Mouse (Mus musculus): ENCODE data around the gene Ankrd2.

Gene Ankrd2

GRCm38 (mm10) chr19:42035456-42036248 is at the start of gene Ankrd2:
Gene Ankrd2 (plus strand): TSS chr19:42036000.
- DNase-seq = peak; percentile 75 to 82

GRCm38 (mm10) chr19:41987206-41987605 is 48.6 kb upstream of the Ankrd2 start:
- no peak for DNase-seq

- no peak for DNase-seq
Measured at GRCm38 (mm10) chr19:41989810-41990209, 46.0 kb upstream of the Ankrd2 start.

- DNase-seq = no peak
Measured at GRCm38 (mm10) chr19:41991926-41992477, 43.8 kb upstream of the Ankrd2 start.

GRCm38 (mm10) chr19:41992971-41993370 is 42.8 kb upstream of the Ankrd2 start:
- DNase-seq = no peak

- DNase-seq = no peak
Measured at GRCm38 (mm10) chr19:41993484-41993883, 42.3 kb upstream of the Ankrd2 start.

GRCm38 (mm10) chr19:41994023-41994422 is 41.8 kb upstream of the Ankrd2 start:
- DNase-seq = no peak

GRCm38 (mm10) chr19:41995483-41995882 is 40.3 kb upstream of the Ankrd2 start:
- DNase-seq = no peak

GRCm38 (mm10) chr19:41997090-41997489 is 38.7 kb upstream of the Ankrd2 start:
- DNase-seq = no peak

- DNase-seq = no peak
Measured at GRCm38 (mm10) chr19:41998770-41999548, 36.8 kb upstream of the Ankrd2 start.

- no peak for DNase-seq
Measured at GRCm38 (mm10) chr19:41999688-42000283, 36.0 kb upstream of the Ankrd2 start.

GRCm38 (mm10) chr19:42000446-42000958 is 35.3 kb upstream of the Ankrd2 start:
- DNase-seq = no peak

- no peak for DNase-seq
Measured at GRCm38 (mm10) chr19:42001253-42001980, 34.4 kb upstream of the Ankrd2 start.

GRCm38 (mm10) chr19:42004258-42004657 is 31.5 kb upstream of the Ankrd2 start:
- no peak for DNase-seq

- no peak for DNase-seq
Measured at GRCm38 (mm10) chr19:42005616-42006015, 30.2 kb upstream of the Ankrd2 start.

GRCm38 (mm10) chr19:42006568-42006967 is 29.2 kb upstream of the Ankrd2 start:
- DNase-seq = no peak

- DNase-seq = no peak
Measured at GRCm38 (mm10) chr19:42008586-42008985, 27.2 kb upstream of the Ankrd2 start.

- DNase-seq = no peak
Measured at GRCm38 (mm10) chr19:42009067-42009466, 26.7 kb upstream of the Ankrd2 start.

- no peak for DNase-seq
Measured at GRCm38 (mm10) chr19:42010436-42010835, 25.4 kb upstream of the Ankrd2 start.

- DNase-seq = no peak
Measured at GRCm38 (mm10) chr19:42011123-42011522, 24.7 kb upstream of the Ankrd2 start.

- DNase-seq = no peak
Measured at GRCm38 (mm10) chr19:42014231-42014825, 21.5 kb upstream of the Ankrd2 start.

- no peak for DNase-seq
Measured at GRCm38 (mm10) chr19:42015001-42015400, 20.8 kb upstream of the Ankrd2 start.
